In genomic region chr12:84158156-84158555, GRCm38 (mm10) we compare ENCODE assay signal across 17 mouse cellular contexts.
"Had no signal": no experiment of that assay in that cellular context is flagged by ENCODE, and none has a peak within 500 bp of the region (broad histone marks: within the 10 kb centered on the region; RNA-seq: fewer than 3 reads in every experiment).

No protein-coding gene starts in this region.

- H3K27me3 ChIP-seq: kidney, embryonic 15.5 days; limb, embryonic 13.5 days; midbrain, embryonic 13.5 days had no signal

- ATAC-seq: liver, postnatal 0 days; lung, postnatal 0 days; midbrain, embryonic 13.5 days had no signal

- H3K9me3 ChIP-seq: kidney, embryonic 15.5 days; limb, embryonic 13.5 days; midbrain, embryonic 13.5 days had no signal

- DNase-seq: kidney, adult 18-20 months; kidney, postnatal 14 days; kidney, postnatal 4 days; left cerebral cortex, postnatal 4 days; lung, embryonic 14.5 days; right cerebral cortex, postnatal 4 days; thymus, adult 2 months; thymus, postnatal 14 days; thymus, postnatal 4 days had no signal

- H3K9ac ChIP-seq: kidney, embryonic 15.5 days; limb, embryonic 13.5 days; liver, embryonic 14.5 days; liver, postnatal 0 days; lung, embryonic 14.5 days; midbrain, embryonic 13.5 days had no signal

- H3K27ac ChIP-seq: kidney, embryonic 15.5 days; limb, embryonic 13.5 days; liver, embryonic 14.5 days; macrophage; midbrain, embryonic 13.5 days; stomach, postnatal 0 days had no signal

- H3K4me3 ChIP-seq: kidney, embryonic 15.5 days; limb, embryonic 13.5 days; midbrain, embryonic 13.5 days had no signal

- H3K4me1 ChIP-seq: limb, embryonic 13.5 days had no signal

- H3K4me2 ChIP-seq: kidney, embryonic 15.5 days; limb, embryonic 13.5 days; lung, embryonic 14.5 days; midbrain, embryonic 13.5 days had no signal
